In genomic region chr10:78470582-78471313, GRCm38 (mm10) we compare ENCODE assay signal across 9 mouse cellular contexts. TPM values are rescaled to one million over a fixed set of nuclear protein-coding genes. Genes with fewer than 3 reads are reported as not detected.
DNase-seq lines count a peak whose midpoint lies in the region; ATAC-seq and TF ChIP-seq lines count a peak whose summit lies in the region.
"Had no signal": no experiment of that assay in that cellular context is flagged by ENCODE, and none has a peak within 500 bp of the region (broad histone marks: within the 10 kb centered on the region; RNA-seq: fewer than 3 reads in every experiment).

No protein-coding gene starts in this region.

- 0 out of 2 replicates have a peak overlapping the region, but pooled peaks have one; percentile 1 for H3K27ac ChIP-seq in kidney, embryonic 14.5 days (ENCODE audit: low read depth, low read length)
- H3K27ac ChIP-seq in forebrain, embryonic 13.5 days = no peak overlapping the region
- no peak overlapping the region for H3K27ac ChIP-seq in thymus, adult 2 months (ENCODE audit: control insufficient read depth, insufficient read depth, low read length)

- TF ChIP-seq POLR2A in thymus, adult 2 months (IDR thresholded peaks at IDR 0.05; ENCODE audit: control insufficient read depth, extremely low read depth, insufficient read depth, low read length, poor library complexity) = no peak

- ATAC-seq in kidney, embryonic 14.5 days (ENCODE audit: low FRiP score, low TSS enrichment) = no peak
- no peak for ATAC-seq in forebrain, embryonic 13.5 days

- WGBS in kidney, embryonic 14.5 days = 51% methylated on average over 15 of the region's 15 CpGs
- 28% methylated on average over 15 of the region's 15 CpGs for WGBS in forebrain, embryonic 13.5 days
- WGBS in thymus, adult 2 months = 66% methylated on average over 15 of the region's 15 CpGs

- no peaks in the 10 kb centered on the region for H3K36me3 ChIP-seq in kidney, embryonic 14.5 days (ENCODE audit: control insufficient read depth, insufficient read depth, low read length)
- H3K36me3 ChIP-seq in forebrain, embryonic 13.5 days (ENCODE audit: poor library complexity, severe bottlenecking) = no peaks in the 10 kb centered on the region
- no peaks in the 10 kb centered on the region for H3K36me3 ChIP-seq in thymus, adult 2 months (ENCODE audit: control insufficient read depth, insufficient read depth, low read length)

- TF ChIP-seq CTCF in thymus, adult 2 months (IDR thresholded peaks at IDR 0.05; ENCODE audit: borderline replicate concordance, control insufficient read depth, extremely low read depth, insufficient read depth, low read length, poor library complexity) = no peak

- no peaks in the 10 kb centered on the region for H3K4me1 ChIP-seq in kidney, embryonic 14.5 days (ENCODE audit: control insufficient read depth, insufficient read depth, low read length)
- peaks cover 6% of the 10 kb centered on the region; the same call in 1 of the 2 replicates for H3K4me1 ChIP-seq in forebrain, embryonic 13.5 days
- no peaks in the 10 kb centered on the region; the same call in 1 of the 2 replicates for H3K4me1 ChIP-seq in thymus, adult 2 months (replicated peaks; ENCODE audit: control insufficient read depth, insufficient read depth, low read length)

- no peak for DNase-seq in kidney, adult 9 months
- peak; percentile 56 for DNase-seq in R1 (ENCODE audit: low read depth, low spot score)
- DNase-seq in left cerebral cortex, postnatal 4 days = peak; percentile 62
- DNase-seq in urinary bladder, postnatal 25 days (ENCODE audit: low spot score) = no peak
- DNase-seq in thymus, adult 2 months = no peak
- no peak for DNase-seq in cerebellum, adult 9-11 months

- H3K9me3 ChIP-seq in kidney, embryonic 14.5 days (ENCODE audit: control insufficient read depth, low read length) = no peaks in the 10 kb centered on the region
- H3K9me3 ChIP-seq in forebrain, embryonic 13.5 days (replicated peaks) = no peaks in the 10 kb centered on the region

- no peak overlapping the region for H3K9ac ChIP-seq in kidney, embryonic 14.5 days (ENCODE audit: low read depth, low read length)
- H3K9ac ChIP-seq in forebrain, embryonic 13.5 days = no peak overlapping the region; the same call in 1 of the 2 replicates

- no peaks in the 10 kb centered on the region for H3K27me3 ChIP-seq in kidney, embryonic 14.5 days (ENCODE audit: control insufficient read depth, insufficient read depth, low read length)
- H3K27me3 ChIP-seq in forebrain, embryonic 13.5 days = peaks cover 4% of the 10 kb centered on the region; the same call in 1 of the 2 replicates
- H3K27me3 ChIP-seq in thymus, adult 2 months (ENCODE audit: control insufficient read depth, insufficient read depth, low read length) = no peaks in the 10 kb centered on the region

- H3K4me2 ChIP-seq in kidney, embryonic 14.5 days (replicated peaks; ENCODE audit: low read depth, low read length) = no peak overlapping the region
- H3K4me2 ChIP-seq in forebrain, embryonic 13.5 days = peak overlapping the region; percentile 33

- intact Hi-C loops in left cerebral cortex, postnatal 4 days (cut with DNase I) = no loop called here

- no peak overlapping the region for H3K4me3 ChIP-seq in kidney, embryonic 14.5 days (ENCODE audit: low read length)
- no peak overlapping the region for H3K4me3 ChIP-seq in forebrain, embryonic 13.5 days
- H3K4me3 ChIP-seq in thymus, adult 2 months (ENCODE audit: control insufficient read depth, insufficient read depth, low read length) = no peak overlapping the region

RNA-seq across cellular contexts. Expression of gene Pdxk, which starts 6.0 kb away (rescaled TPM):
- polyA plus RNA-seq in kidney, embryonic 14.5 days (2014; fragmentation: Nextera tagmentation; extraction: Ambion mirVana) = 6.9 and 13.2 TPM in 2 replicates
- 7.3 and 10.1 TPM in 2 replicates for polyA plus RNA-seq in forebrain, embryonic 13.5 days (2015; fragmentation: Nextera tagmentation; extraction: Ambion mirVana)
- 10 to 100 TPM; 41.1 to 45.1 TPM for total RNA-seq in left cerebral cortex, postnatal 4 days (2021)
- polyA plus RNA-seq in thymus, adult 2 months (2012; rRNA removed) = 26.1 and 28.8 TPM in 2 replicates

RNA-seq across cellular contexts. Expression of gene Cstb, which starts 45.3 kb away (rescaled TPM):
- polyA plus RNA-seq in kidney, embryonic 14.5 days (2014; fragmentation: Nextera tagmentation; extraction: Ambion mirVana) = 206 and 270 TPM in 2 replicates
- 91.7 and 116 TPM in 2 replicates for polyA plus RNA-seq in forebrain, embryonic 13.5 days (2015; fragmentation: Nextera tagmentation; extraction: Ambion mirVana)
- total RNA-seq in left cerebral cortex, postnatal 4 days (2021) = 10 to 100 TPM; 40.0 to 40.8 TPM
- 212 and 247 TPM in 2 replicates for polyA plus RNA-seq in thymus, adult 2 months (2012; rRNA removed)

RNA-seq across cellular contexts. Expression of gene Olfr1358, which starts 46.5 kb away (rescaled TPM):
- not detected in 2 replicates for polyA plus RNA-seq in kidney, embryonic 14.5 days (2014; fragmentation: Nextera tagmentation; extraction: Ambion mirVana)
- polyA plus RNA-seq in forebrain, embryonic 13.5 days (2015; fragmentation: Nextera tagmentation; extraction: Ambion mirVana) = not detected in 2 replicates
- not detected for total RNA-seq in left cerebral cortex, postnatal 4 days (2021)
- 0.09 TPM in 1 of 2 replicates, not detected in the other for polyA plus RNA-seq in thymus, adult 2 months (2012; rRNA removed)
- total RNA-seq: left cerebral cortex, adult 8-10 months had no signal

RNA-seq across cellular contexts. Expression of gene Rrp1, which starts 57.9 kb away (rescaled TPM):
- 228 and 265 TPM in 2 replicates for polyA plus RNA-seq in kidney, embryonic 14.5 days (2014; fragmentation: Nextera tagmentation; extraction: Ambion mirVana)
- polyA plus RNA-seq in forebrain, embryonic 13.5 days (2015; fragmentation: Nextera tagmentation; extraction: Ambion mirVana) = 354 and 366 TPM in 2 replicates
- 100 to 1,000 TPM; 295 to 298 TPM for total RNA-seq in left cerebral cortex, postnatal 4 days (2021)
- 133 and 164 TPM in 2 replicates for polyA plus RNA-seq in thymus, adult 2 months (2012; rRNA removed)

Comparison
In these comparisons a context has a peak if more than half of its experiments do, and no peak if none do; other contexts are left out.
1. DNase-seq: peak in R1 (single experiment) and left cerebral cortex, postnatal 4 days (single experiment); none in kidney, adult 9 months (single experiment), urinary bladder, postnatal 25 days (single experiment), thymus, adult 2 months (single experiment) and cerebellum, adult 9-11 months (single experiment).